Mouse (Mus musculus): ENCODE data around the gene Rps25. TPM values are rescaled to one million over a fixed set of nuclear protein-coding genes. Genes with fewer than 3 reads are reported as not detected.

The Rps25 gene
- polyA plus RNA-seq, 1 experiment, result 1,955 TPM

DNA sequence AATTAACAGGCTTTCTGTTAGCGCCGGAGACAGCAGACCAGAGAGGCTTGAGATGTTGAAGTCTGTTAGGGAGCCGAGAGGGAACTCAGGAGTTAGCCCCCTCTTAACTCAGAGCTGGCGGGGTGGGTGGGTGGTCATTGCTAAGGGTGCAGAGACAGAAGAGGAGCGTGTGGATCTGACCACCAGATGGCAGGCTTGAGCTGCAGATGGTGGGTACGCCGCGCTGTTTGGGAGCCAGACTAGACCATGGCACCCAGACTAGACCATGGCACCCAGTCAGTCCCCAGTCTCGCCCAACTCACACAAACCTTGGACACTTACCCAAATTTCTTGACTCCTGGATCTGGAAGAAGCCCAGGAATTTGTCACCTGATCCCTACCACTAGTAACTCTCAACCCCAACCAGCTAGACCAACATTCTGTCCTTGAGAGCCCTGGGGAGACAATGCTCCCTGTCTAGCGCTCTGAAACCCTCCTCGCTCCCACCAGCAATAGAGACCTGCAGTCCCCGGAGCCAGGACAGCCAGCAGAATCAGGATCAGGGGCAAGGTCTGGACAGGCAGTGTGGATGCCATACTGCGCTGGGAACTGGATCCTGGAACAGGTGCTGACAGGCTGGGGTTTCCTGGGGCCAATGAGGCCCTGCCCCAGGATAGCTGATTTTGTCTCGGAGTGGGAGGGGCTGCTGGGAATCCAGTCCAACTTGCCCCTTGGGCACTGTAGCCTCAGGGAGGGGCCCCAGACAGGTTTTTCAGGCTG, 47.4 kb downstream of the Rps25 start:
- Histone ChIP-seq H3ac (ENCODE audit: control insufficient read depth, insufficient read length) (no peak overlapping the region), H3K27me3 (ENCODE audit: control insufficient read depth, insufficient read depth, insufficient read length) (peaks cover 32% of the 10 kb centered on the region), H3K4me3 (no peak overlapping the region), H3K36me3 (ENCODE audit: control insufficient read depth, insufficient read depth) (no peaks in the 10 kb centered on the region), H3K79me2 (ENCODE audit: control insufficient read depth, insufficient read depth) (no peaks in the 10 kb centered on the region), H3K4me2 (ENCODE audit: low read depth) (no peak overlapping the region)
- no peak for TF ChIP-seq POLR2A (IDR thresholded peaks at IDR 0.05; ENCODE audit: insufficient read length, low read depth)
- no peak for TF ChIP-seq MYOG (IDR thresholded peaks at IDR 0.05; ENCODE audit: control insufficient read depth in 1 of 3, insufficient read depth in 1 of 3, insufficient read length in 2 of 3, low read depth in 2 of 3)
- TF ChIP-seq TCF3 (IDR thresholded peaks at IDR 0.05; ENCODE audit: insufficient read length, low read depth), result no peak
- no peak for TF ChIP-seq USF1 (IDR thresholded peaks at IDR 0.05; ENCODE audit: low read depth)
- TF ChIP-seq CEBPB (IDR thresholded peaks at IDR 0.05; ENCODE audit: insufficient read depth, poor library complexity, severe bottlenecking), result no peak
- no peak for TF ChIP-seq MAX (IDR thresholded peaks at IDR 0.05; ENCODE audit: low read depth)
- TF ChIP-seq TCF12 (IDR thresholded peaks at IDR 0.05; ENCODE audit: insufficient read depth, poor library complexity, severe bottlenecking), result no peak
- no peak for TF ChIP-seq REST (IDR thresholded peaks at IDR 0.05; ENCODE audit: insufficient read depth, insufficient read length)
- TF ChIP-seq POLR2AphosphoS2 (IDR thresholded peaks at IDR 0.05; ENCODE audit: insufficient read length, low read depth), result no peak
- no peak for TF ChIP-seq E2F4 (IDR thresholded peaks at IDR 0.05; ENCODE audit: insufficient read depth)
- no peak for TF ChIP-seq SRF (IDR thresholded peaks at IDR 0.05; ENCODE audit: control insufficient read depth, insufficient read length, low read depth)
- TF ChIP-seq MYOD1 (IDR thresholded peaks at IDR 0.05; ENCODE audit: control insufficient read depth in 1 of 3, insufficient read length in 2 of 3, low read depth in 2 of 3), result no peak

DNA sequence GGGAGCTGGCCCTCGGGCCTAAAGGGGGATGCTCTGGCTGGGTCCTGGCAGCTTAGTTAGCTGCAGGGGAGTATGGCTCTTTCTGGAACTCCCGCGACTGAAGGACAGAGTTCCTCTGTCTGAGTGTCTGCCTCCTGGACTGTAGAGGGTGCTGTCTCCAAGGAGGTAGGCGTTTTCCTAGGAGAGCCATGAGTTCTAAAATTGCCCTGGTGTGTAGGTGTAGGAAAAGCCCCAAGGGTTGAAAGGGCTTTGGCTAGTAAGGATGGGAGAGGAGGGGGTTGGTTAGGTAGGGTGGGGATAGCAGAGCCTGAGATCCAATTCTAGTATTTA, 47.9 kb downstream of the Rps25 start, which contains the start of gene Upk2:
TSS of gene Upk2 (minus strand) at position 86 of the 330 bp plus-strand sequence.
- Histone ChIP-seq H3K4me3 (no peak within 1 kb of the TSS), H3ac (ENCODE audit: control insufficient read depth, insufficient read length) (no peak within 1 kb of the TSS), H3K4me2 (ENCODE audit: low read depth) (no peak within 1 kb of the TSS), H3K36me3 (ENCODE audit: control insufficient read depth, insufficient read depth) (no peaks in the 10 kb centered on the region), H3K27me3 (ENCODE audit: control insufficient read depth, insufficient read depth, insufficient read length) (peaks cover 32% of the 10 kb centered on the region), H3K79me2 (ENCODE audit: control insufficient read depth, insufficient read depth) (no peaks in the 10 kb centered on the region)
- TF ChIP-seq POLR2AphosphoS2 (IDR thresholded peaks at IDR 0.05; ENCODE audit: insufficient read length, low read depth) (no peak), REST (IDR thresholded peaks at IDR 0.05; ENCODE audit: insufficient read depth, insufficient read length) (no peak), MAX (IDR thresholded peaks at IDR 0.05; ENCODE audit: low read depth) (no peak), USF1 (IDR thresholded peaks at IDR 0.05; ENCODE audit: low read depth) (no peak), CEBPB (IDR thresholded peaks at IDR 0.05; ENCODE audit: insufficient read depth, poor library complexity, severe bottlenecking) (no peak), TCF12 (IDR thresholded peaks at IDR 0.05; ENCODE audit: insufficient read depth, poor library complexity, severe bottlenecking) (no peak), POLR2A (IDR thresholded peaks at IDR 0.05; ENCODE audit: insufficient read length, low read depth) (no peak), MYOD1 (IDR thresholded peaks at IDR 0.05; ENCODE audit: control insufficient read depth in 1 of 3, insufficient read length in 2 of 3, low read depth in 2 of 3) (no peak), TCF3 (IDR thresholded peaks at IDR 0.05; ENCODE audit: insufficient read length, low read depth) (no peak), E2F4 (IDR thresholded peaks at IDR 0.05; ENCODE audit: insufficient read depth) (no peak), MYOG (IDR thresholded peaks at IDR 0.05; ENCODE audit: control insufficient read depth in 1 of 3, insufficient read depth in 1 of 3, insufficient read length in 2 of 3, low read depth in 2 of 3) (no peak), SRF (IDR thresholded peaks at IDR 0.05; ENCODE audit: control insufficient read depth, insufficient read length, low read depth) (no peak)

DNA sequence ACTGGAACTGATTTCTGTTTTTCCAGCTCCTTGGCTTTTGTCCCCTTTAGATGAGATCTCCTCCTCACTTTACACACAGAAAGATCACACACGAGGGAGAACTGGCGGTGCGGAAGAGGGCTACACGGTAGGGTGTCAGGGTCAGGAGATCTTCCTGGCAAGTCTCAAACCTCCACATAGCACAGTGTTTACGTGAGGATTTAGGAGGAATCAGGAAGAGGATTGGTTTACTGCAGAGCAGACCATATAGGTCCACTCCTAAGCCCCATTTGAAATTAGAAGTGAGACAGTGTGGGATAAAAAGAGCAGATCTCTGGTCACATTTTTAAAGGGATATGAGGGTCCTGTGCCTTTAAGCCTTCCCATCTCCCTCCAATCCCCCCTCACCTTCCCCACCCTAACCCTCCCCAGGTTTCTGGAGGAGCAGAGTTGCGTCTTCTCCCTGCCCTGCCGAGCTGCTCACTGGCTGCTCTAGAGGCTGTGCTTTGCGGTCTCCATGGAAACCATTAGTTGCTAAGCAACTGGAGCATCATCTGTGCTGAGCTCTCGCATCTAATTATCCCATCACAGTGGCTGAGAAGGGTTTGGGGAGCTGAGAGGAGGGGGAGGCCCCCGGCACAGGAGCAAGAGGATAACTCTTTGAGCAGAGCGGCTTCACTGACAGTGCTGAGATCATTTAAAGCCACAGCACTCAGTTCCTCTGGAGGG, 50.2 kb downstream of the Rps25 start:
- no peaks in the 10 kb centered on the region for H3K36me3 ChIP-seq (ENCODE audit: control insufficient read depth, insufficient read depth)
- H3ac ChIP-seq (ENCODE audit: control insufficient read depth, insufficient read length), result no peak overlapping the region
- no peaks in the 10 kb centered on the region for H3K79me2 ChIP-seq (ENCODE audit: control insufficient read depth, insufficient read depth)
- no peak overlapping the region for H3K4me2 ChIP-seq (ENCODE audit: low read depth)
- TF ChIP-seq REST (IDR thresholded peaks at IDR 0.05; ENCODE audit: insufficient read depth, insufficient read length), result no peak
- TF ChIP-seq MYOG (IDR thresholded peaks at IDR 0.05; ENCODE audit: control insufficient read depth in 1 of 3, insufficient read depth in 1 of 3, insufficient read length in 2 of 3, low read depth in 2 of 3), result no peak
- no peak for TF ChIP-seq TCF3 (IDR thresholded peaks at IDR 0.05; ENCODE audit: insufficient read length, low read depth)
- TF ChIP-seq POLR2A (IDR thresholded peaks at IDR 0.05; ENCODE audit: insufficient read length, low read depth), result no peak
- no peak for TF ChIP-seq MAX (IDR thresholded peaks at IDR 0.05; ENCODE audit: low read depth)
- TF ChIP-seq CEBPB (IDR thresholded peaks at IDR 0.05; ENCODE audit: insufficient read depth, poor library complexity, severe bottlenecking), result no peak
- no peak for TF ChIP-seq POLR2AphosphoS2 (IDR thresholded peaks at IDR 0.05; ENCODE audit: insufficient read length, low read depth)
- TF ChIP-seq USF1 (IDR thresholded peaks at IDR 0.05; ENCODE audit: low read depth), result no peak
- no peak for TF ChIP-seq SRF (IDR thresholded peaks at IDR 0.05; ENCODE audit: control insufficient read depth, insufficient read length, low read depth)
- TF ChIP-seq MYOD1 (IDR thresholded peaks at IDR 0.05; ENCODE audit: control insufficient read depth in 1 of 3, insufficient read length in 2 of 3, low read depth in 2 of 3), result no peak
- TF ChIP-seq E2F4 (IDR thresholded peaks at IDR 0.05; ENCODE audit: insufficient read depth), result no peak
- H3K4me3 ChIP-seq, result no peak overlapping the region
- peaks cover 46% of the 10 kb centered on the region for H3K27me3 ChIP-seq (ENCODE audit: control insufficient read depth, insufficient read depth, insufficient read length)

Other genes starting within 250 kb of the Rps25 start
- 4.5 TPM for gene Cbl, start 173.1 kb upstream of the Rps25 start, polyA plus RNA-seq (2012; fragmentation: generic; extraction: Trizol)
- gene Ccdc153, start 166.5 kb upstream of the Rps25 start, polyA plus RNA-seq (2012; fragmentation: generic; extraction: Trizol), result not detected
- gene Pdzd3, start 155.7 kb upstream of the Rps25 start, polyA plus RNA-seq (2012; fragmentation: generic; extraction: Trizol), result 0.02 TPM
- 7.2 TPM for gene Nlrx1, start 138.5 kb upstream of the Rps25 start, polyA plus RNA-seq (2012; fragmentation: generic; extraction: Trizol)
- gene Abcg4, start 118.5 kb upstream of the Rps25 start, polyA plus RNA-seq (2012; fragmentation: generic; extraction: Trizol), result 0.10 TPM
- gene Hinfp, start 101.5 kb upstream of the Rps25 start, polyA plus RNA-seq (2012; fragmentation: generic; extraction: Trizol), result 6.5 TPM
- 18.1 TPM for gene C2cd2l, start 86.9 kb upstream of the Rps25 start, polyA plus RNA-seq (2012; fragmentation: generic; extraction: Trizol)
- 26.3 TPM for gene Dpagt1, start 81.1 kb upstream of the Rps25 start, polyA plus RNA-seq (2012; fragmentation: generic; extraction: Trizol)
- 123 TPM for gene H2afx, start 72.4 kb upstream of the Rps25 start, polyA plus RNA-seq (2012; fragmentation: generic; extraction: Trizol)
- gene Hmbs, start 62.9 kb upstream of the Rps25 start, polyA plus RNA-seq (2012; fragmentation: generic; extraction: Trizol), result 31.5 TPM
- gene Vps11, start 45.5 kb upstream of the Rps25 start, polyA plus RNA-seq (2012; fragmentation: generic; extraction: Trizol), result 26.4 TPM
- 45.9 TPM for gene Hyou1, start 27.6 kb upstream of the Rps25 start, polyA plus RNA-seq (2012; fragmentation: generic; extraction: Trizol)
- 20.8 TPM for gene Slc37a4, start 10.3 kb upstream of the Rps25 start, polyA plus RNA-seq (2012; fragmentation: generic; extraction: Trizol)
- 119 TPM for gene Trappc4, start 461 bp downstream of the Rps25 start, polyA plus RNA-seq (2012; fragmentation: generic; extraction: Trizol)
- gene Ccdc84, start 11.4 kb downstream of the Rps25 start, polyA plus RNA-seq (2012; fragmentation: generic; extraction: Trizol), result 15.6 TPM
- gene Foxr1, start 34.0 kb downstream of the Rps25 start, polyA plus RNA-seq (2012; fragmentation: generic; extraction: Trizol), result not detected
- not detected for gene Upk2, start 47.8 kb downstream of the Rps25 start, polyA plus RNA-seq (2012; fragmentation: generic; extraction: Trizol)
- 35.4 TPM for gene Bcl9l, start 75.7 kb downstream of the Rps25 start, polyA plus RNA-seq (2012; fragmentation: generic; extraction: Trizol)
- 0.01 TPM for gene Cxcr5, start 154.7 kb downstream of the Rps25 start, polyA plus RNA-seq (2012; fragmentation: generic; extraction: Trizol)
- gene Ddx6, start 197.8 kb downstream of the Rps25 start, polyA plus RNA-seq (2012; fragmentation: generic; extraction: Trizol), result 25.8 TPM